Mouse (Mus musculus) cerebellum, adult 11 months (tissue): Measurements from ENCODE around the gene Rbm33.

Experiments used
- DNase-seq: peaks from one replicate; pipeline ENCODE4 v3.0.0; 2022

The Rbm33 gene

GRCm38 (mm10) chr5:28464361-28465098 lies 147.6 kb downstream of the Rbm33 start:
- DNase-seq: no peak

GRCm38 (mm10) chr5:28465099-28465406 lies 148.1 kb downstream of the Rbm33 start:
- no peak for DNase-seq

GRCm38 (mm10) chr5:28465526-28465925 lies 148.6 kb downstream of the Rbm33 start:
- no peak for DNase-seq

DNA sequence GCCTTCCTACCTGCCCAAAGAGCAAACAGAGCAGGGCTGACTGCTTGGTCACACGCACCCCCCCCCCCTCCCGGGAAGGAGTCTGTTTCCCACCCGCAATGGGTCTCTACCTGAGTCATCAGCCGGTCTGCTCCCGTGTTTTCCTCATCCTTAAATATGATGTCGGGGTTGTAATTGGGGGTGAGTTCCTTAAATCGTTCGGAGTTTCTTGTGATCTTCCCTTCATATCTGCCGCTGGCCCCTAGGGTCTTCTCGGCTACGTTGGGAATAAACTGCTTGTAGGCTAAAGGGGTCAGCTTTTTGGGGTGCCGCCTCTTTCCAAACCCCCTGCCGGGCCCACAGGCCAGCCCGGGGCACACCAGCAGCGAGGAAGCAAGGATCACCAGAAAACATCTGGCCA lies 149.4 kb downstream of the Rbm33 start:
- DNase-seq: no peak

GRCm38 (mm10) chr5:28466760-28467306 lies 149.9 kb downstream of the Rbm33 start, which contains the start of gene Shh:
Gene Shh, minus strand, starts transcription at chr5:28467256.
- DNase-seq: no peak
